Mouse (Mus musculus): ENCODE measurements around the gene Itgax. TPM values are rescaled to one million over a fixed set of nuclear protein-coding genes. Genes with fewer than 3 reads are reported as not detected.
"Not testable (repeated sequence)": the region's sequence is repeated elsewhere in the genome, so short reads cannot be mapped to it uniquely, and the experiment has no call there.

The Itgax gene
- polyA plus RNA-seq, 1 experiment from 2014 or later = 0.10 TPM

DNA sequence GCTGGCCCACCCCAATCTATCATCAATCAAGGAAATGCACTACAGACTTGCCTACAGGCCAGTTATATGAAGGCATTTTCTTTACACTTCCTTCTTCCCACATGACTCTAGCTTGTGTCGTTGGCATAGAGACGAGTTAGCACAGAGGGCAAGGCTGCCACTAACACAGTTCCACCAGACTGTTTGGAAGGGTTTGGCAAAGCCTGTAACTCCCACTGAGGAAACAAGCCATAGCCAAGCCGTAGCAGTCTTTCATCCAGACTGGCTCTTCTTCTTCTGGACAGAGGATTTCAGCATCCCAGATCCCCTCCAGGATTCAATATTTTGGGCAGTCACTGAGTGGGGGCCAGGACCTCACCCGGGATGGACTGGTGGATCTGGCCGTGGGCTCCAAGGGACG is 10.3 kb downstream of the Itgax start:
- Histone ChIP-seq H3K4me2 (ENCODE audit: low read depth, low read length) (no peak overlapping the region), H3K9ac (ENCODE audit: low read depth, low read length) (no peak overlapping the region), H3K36me3 (ENCODE audit: control insufficient read depth, insufficient read depth, low read length) (no peaks in the 10 kb centered on the region), H3K27me3 (replicated peaks; ENCODE audit: control insufficient read depth, insufficient read depth, low read length) (no peaks in the 10 kb centered on the region), H3K27ac (replicated peaks; ENCODE audit: low read depth, low read length) (no peak overlapping the region), H3K4me1 (ENCODE audit: control insufficient read depth, insufficient read depth, low read length) (no peaks in the 10 kb centered on the region), H3K4me3 (ENCODE audit: low read depth, low read length) (no peak overlapping the region), H3K9me3 (ENCODE audit: control insufficient read depth, low read length) (no peaks in the 10 kb centered on the region)
- 86% methylated on average over 6 of the region's 6 CpGs for WGBS
- DNase-seq (ENCODE audit: low spot score) (no peak), ATAC-seq (ENCODE audit: low read depth) (no peak)

DNA sequence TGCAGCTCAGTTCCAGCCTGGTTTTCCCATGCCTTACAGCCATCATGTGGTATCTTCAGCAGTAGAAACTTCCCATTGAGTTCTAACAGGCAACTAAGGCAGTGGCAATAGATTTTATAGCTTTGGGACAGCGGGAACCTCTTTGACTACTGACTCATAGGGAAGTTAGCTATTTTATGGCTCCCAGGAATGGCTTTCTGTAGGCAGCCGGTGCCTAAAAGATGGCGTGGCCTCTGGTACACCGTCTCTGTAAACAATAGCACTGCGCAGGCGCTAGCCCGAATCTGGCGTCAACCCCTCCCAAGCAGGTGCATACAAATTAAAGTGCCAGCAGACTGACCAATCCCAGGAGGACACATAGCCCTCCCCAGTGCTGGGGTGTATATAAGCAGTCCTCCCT is 21.6 kb downstream of the Itgax start:
- ATAC-seq (ENCODE audit: low read depth) = no peak

DNA sequence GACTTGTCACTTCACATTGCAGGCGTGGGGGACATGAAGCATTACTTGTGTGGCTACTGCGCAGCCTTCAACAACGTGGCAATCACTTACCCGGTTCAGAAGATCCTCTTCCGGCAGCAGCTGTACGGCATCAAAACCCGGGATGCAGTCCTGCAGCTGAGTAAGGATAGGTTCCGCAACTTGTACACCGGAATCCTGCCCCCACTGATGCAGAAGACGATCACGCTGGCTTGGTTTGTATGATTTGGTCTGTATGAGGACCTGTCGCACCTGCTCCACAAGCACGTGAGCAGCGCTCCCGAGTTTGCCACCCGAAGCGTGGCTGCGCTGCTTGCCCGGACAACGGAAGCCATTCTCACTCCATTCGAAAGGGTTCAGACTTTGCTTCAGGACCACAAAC is 24.7 kb downstream of the Itgax start, which contains the start of gene Itgad:
Itgad (plus strand) TSS at position 301 of the 400 bp plus-strand sequence.
- H3K4me1 ChIP-seq (ENCODE audit: control insufficient read depth, insufficient read depth, low read length) = no peaks in the 10 kb centered on the region
- DNase-seq (ENCODE audit: low spot score) (no peak), ATAC-seq (ENCODE audit: low read depth) (no peak)
- no peak within 1 kb of the TSS for H3K4me2 ChIP-seq (ENCODE audit: low read depth, low read length)
- H3K27ac ChIP-seq (replicated peaks; ENCODE audit: low read depth, low read length) = no peak within 1 kb of the TSS
- H3K9ac ChIP-seq (ENCODE audit: low read depth, low read length) = no peak within 1 kb of the TSS
- no peaks in the 10 kb centered on the region for H3K27me3 ChIP-seq (replicated peaks; ENCODE audit: control insufficient read depth, insufficient read depth, low read length)
- no peaks in the 10 kb centered on the region for H3K9me3 ChIP-seq (ENCODE audit: control insufficient read depth, low read length)
- WGBS = 92% methylated on average over 21 of the region's 21 CpGs
- no peaks in the 10 kb centered on the region for H3K36me3 ChIP-seq (ENCODE audit: control insufficient read depth, insufficient read depth, low read length)
- no peak within 1 kb of the TSS for H3K4me3 ChIP-seq (ENCODE audit: low read depth, low read length)

More for the DNA sequence above, 21.6 kb downstream of the Itgax start:
- Histone ChIP-seq H3K4me3 (ENCODE audit: low read depth, low read length) (no peak overlapping the region), H3K27ac (replicated peaks; ENCODE audit: low read depth, low read length) (no peak overlapping the region), H3K27me3 (replicated peaks; ENCODE audit: control insufficient read depth, insufficient read depth, low read length) (no peaks in the 10 kb centered on the region), H3K9me3 (ENCODE audit: control insufficient read depth, low read length) (no peaks in the 10 kb centered on the region), H3K4me1 (ENCODE audit: control insufficient read depth, insufficient read depth, low read length) (no peaks in the 10 kb centered on the region), H3K36me3 (ENCODE audit: control insufficient read depth, insufficient read depth, low read length) (no peaks in the 10 kb centered on the region), H3K9ac (ENCODE audit: low read depth, low read length) (no peak overlapping the region), H3K4me2 (ENCODE audit: low read depth, low read length) (no peak overlapping the region)
- WGBS = 89% methylated on average over 8 of the region's 8 CpGs
- no peak for DNase-seq (ENCODE audit: low spot score)

DNA sequence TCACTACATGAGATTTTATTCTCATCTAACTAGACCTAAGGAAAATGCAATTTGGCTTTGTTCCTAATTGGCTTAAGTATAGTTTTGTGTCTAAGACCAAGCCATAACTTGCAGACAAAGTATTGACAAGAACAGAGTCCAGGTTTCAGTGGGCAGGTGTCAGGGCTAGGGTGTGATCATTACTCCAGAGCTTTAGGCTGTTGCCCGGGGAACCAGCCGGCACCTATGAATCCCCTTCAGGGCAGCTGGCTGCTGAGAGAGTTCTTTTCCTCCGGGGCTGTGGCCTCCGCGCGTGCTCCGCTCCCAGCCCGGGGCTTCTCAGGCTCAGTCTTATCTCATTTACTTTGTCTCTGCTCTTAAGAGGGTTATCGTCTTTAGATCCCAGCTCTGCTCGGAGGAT is 25.6 kb downstream of the Itgax start:
- no peak overlapping the region for H3K4me3 ChIP-seq (ENCODE audit: low read depth, low read length)
- 75% methylated on average over 10 of the region's 10 CpGs for WGBS
- no peak overlapping the region for H3K9ac ChIP-seq (ENCODE audit: low read depth, low read length)
- no peak for ATAC-seq (ENCODE audit: low read depth)
- H3K4me1 ChIP-seq (ENCODE audit: control insufficient read depth, insufficient read depth, low read length) = no peaks in the 10 kb centered on the region
- no peaks in the 10 kb centered on the region for H3K27me3 ChIP-seq (replicated peaks; ENCODE audit: control insufficient read depth, insufficient read depth, low read length)
- no peak overlapping the region for H3K4me2 ChIP-seq (ENCODE audit: low read depth, low read length)
- no peak for DNase-seq (ENCODE audit: low spot score)
- H3K27ac ChIP-seq (replicated peaks; ENCODE audit: low read depth, low read length) = no peak overlapping the region
- H3K9me3 ChIP-seq (ENCODE audit: control insufficient read depth, low read length) = no peaks in the 10 kb centered on the region
- H3K36me3 ChIP-seq (ENCODE audit: control insufficient read depth, insufficient read depth, low read length) = no peaks in the 10 kb centered on the region

DNA sequence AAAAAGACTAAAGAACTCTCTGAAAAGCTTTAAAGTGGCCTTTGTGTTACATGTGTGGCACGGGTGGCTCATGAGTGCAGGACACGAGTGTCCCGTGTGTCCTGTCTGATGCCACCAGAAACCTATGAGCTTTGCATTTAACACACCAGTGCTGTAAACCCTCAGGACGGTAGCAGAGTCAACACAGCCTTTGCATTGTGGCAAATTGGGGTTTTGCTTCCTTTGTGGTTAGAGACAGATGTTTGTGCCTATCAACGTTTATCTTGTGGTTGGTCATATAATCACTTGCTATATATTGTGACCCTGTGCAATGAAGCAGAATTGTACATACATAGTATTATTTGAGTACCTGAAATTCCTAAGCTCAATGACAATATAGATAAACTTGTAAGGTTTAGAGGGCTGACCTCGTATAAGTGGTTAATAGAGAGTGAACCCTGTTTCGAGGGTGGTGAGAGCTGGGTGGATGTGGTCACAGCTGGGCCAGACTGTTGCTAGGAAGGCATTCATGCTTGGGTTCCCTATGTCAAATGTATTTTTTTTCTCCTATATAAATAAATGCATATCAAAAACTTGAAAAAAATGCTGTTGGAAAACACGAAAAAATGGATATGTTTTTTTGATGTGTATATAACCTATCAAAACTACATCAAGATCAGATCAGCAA is 29.5 kb downstream of the Itgax start:
- not testable (repeated sequence) for ATAC-seq (ENCODE audit: low read depth); H3K27me3 ChIP-seq (replicated peaks; ENCODE audit: control insufficient read depth, insufficient read depth, low read length)
- WGBS = 76% methylated on average over 7 of the region's 8 CpGs

DNA sequence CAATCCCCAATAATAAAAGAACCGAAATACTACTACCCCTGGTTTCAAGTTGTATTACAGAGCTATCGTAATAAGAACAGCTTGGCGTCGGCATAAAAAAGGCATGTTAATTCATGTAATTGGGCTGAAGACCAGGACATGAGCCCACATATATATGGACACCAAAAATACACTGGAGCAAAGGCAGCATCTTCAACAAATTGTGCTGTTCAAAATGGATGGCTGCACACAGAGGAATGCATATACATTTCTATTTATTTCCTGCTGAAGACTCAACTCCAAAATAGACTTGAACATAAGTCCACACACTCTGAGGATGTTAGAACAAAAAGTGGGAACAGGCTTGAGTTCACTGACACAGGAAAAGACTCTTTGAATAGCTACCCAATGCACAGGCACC is 34.7 kb downstream of the Itgax start:
- 91% methylated on average over 4 of the region's 4 CpGs for WGBS

More for the DNA sequence above, 29.5 kb downstream of the Itgax start:
- H3K27ac ChIP-seq (replicated peaks; ENCODE audit: low read depth, low read length); H3K4me2 ChIP-seq (ENCODE audit: low read depth, low read length); DNase-seq (ENCODE audit: low spot score); H3K36me3 ChIP-seq (ENCODE audit: control insufficient read depth, insufficient read depth, low read length); H3K9ac ChIP-seq (ENCODE audit: low read depth, low read length); H3K4me3 ChIP-seq (ENCODE audit: low read depth, low read length); H3K4me1 ChIP-seq (ENCODE audit: control insufficient read depth, insufficient read depth, low read length); H3K9me3 ChIP-seq (ENCODE audit: control insufficient read depth, low read length): not testable (repeated sequence)

DNA sequence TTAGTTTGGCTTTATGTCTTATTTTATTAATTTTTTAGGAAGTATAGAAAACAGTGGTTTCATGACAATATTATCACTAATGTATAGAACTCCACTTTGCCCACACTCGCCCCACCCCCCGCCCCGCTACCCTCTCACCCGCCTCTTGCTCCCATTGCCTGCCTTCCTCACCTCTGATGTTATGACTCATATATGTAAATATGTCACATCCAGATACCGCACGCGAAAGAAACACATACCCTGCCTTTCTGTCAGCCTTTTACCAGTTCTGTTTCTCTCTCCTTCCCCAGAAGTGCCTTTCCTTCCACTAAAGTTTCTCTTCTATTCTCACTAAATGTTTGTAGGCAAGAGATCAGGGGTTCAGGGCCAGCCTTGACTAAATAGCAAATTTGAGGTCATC is 37.0 kb downstream of the Itgax start:
- no peak overlapping the region for H3K4me3 ChIP-seq (ENCODE audit: low read depth, low read length)
- DNase-seq (ENCODE audit: low spot score) (no peak), ATAC-seq (ENCODE audit: low read depth) (no peak)
- no peak overlapping the region for H3K4me2 ChIP-seq (ENCODE audit: low read depth, low read length)
- no peak overlapping the region for H3K27ac ChIP-seq (replicated peaks; ENCODE audit: low read depth, low read length)
- 88% methylated on average over 7 of the region's 7 CpGs for WGBS
- H3K36me3 ChIP-seq (ENCODE audit: control insufficient read depth, insufficient read depth, low read length) = no peaks in the 10 kb centered on the region
- H3K27me3 ChIP-seq (replicated peaks; ENCODE audit: control insufficient read depth, insufficient read depth, low read length) = no peaks in the 10 kb centered on the region
- no peaks in the 10 kb centered on the region for H3K4me1 ChIP-seq (ENCODE audit: control insufficient read depth, insufficient read depth, low read length)
- no peak overlapping the region for H3K9ac ChIP-seq (ENCODE audit: low read depth, low read length)
- no peaks in the 10 kb centered on the region for H3K9me3 ChIP-seq (ENCODE audit: control insufficient read depth, low read length)

More for the DNA sequence above, 34.7 kb downstream of the Itgax start:
- H3K27ac ChIP-seq (replicated peaks; ENCODE audit: low read depth, low read length) = no peak overlapping the region
- H3K9me3 ChIP-seq (ENCODE audit: control insufficient read depth, low read length) = no peaks in the 10 kb centered on the region
- DNase-seq (ENCODE audit: low spot score) = no peak
- H3K27me3 ChIP-seq (replicated peaks; ENCODE audit: control insufficient read depth, insufficient read depth, low read length) = no peaks in the 10 kb centered on the region
- no peak overlapping the region for H3K9ac ChIP-seq (ENCODE audit: low read depth, low read length)
- H3K4me2 ChIP-seq (ENCODE audit: low read depth, low read length) = no peak overlapping the region
- no peak for ATAC-seq (ENCODE audit: low read depth)
- H3K36me3 ChIP-seq (ENCODE audit: control insufficient read depth, insufficient read depth, low read length) = no peaks in the 10 kb centered on the region
- H3K4me3 ChIP-seq (ENCODE audit: low read depth, low read length) = no peak overlapping the region
- no peaks in the 10 kb centered on the region for H3K4me1 ChIP-seq (ENCODE audit: control insufficient read depth, insufficient read depth, low read length)

DNA sequence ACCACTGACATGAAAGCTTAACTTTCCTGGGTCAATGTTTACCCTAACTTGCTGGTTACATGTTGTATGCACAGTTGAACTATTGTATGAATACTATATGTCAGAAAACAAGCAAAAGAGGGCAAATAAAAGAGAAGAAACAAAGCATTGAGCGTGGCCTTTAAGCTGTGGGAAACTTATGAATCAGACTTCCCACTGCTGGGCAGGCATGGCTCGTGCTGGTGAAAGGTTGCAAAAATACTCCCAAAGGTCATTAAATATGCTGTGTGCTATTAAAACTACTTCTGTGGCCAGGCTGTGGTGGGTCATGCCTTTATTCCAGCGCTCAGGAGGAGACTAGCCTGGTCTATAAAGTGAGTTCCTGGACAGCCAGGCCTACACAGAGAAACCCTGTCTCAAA is 40.6 kb downstream of the Itgax start:
- no peak for ATAC-seq (ENCODE audit: low read depth)
- no peak for DNase-seq (ENCODE audit: low spot score)
- Histone ChIP-seq H3K4me3 (ENCODE audit: low read depth, low read length) (no peak overlapping the region), H3K36me3 (ENCODE audit: control insufficient read depth, insufficient read depth, low read length) (no peaks in the 10 kb centered on the region), H3K9me3 (ENCODE audit: control insufficient read depth, low read length) (no peaks in the 10 kb centered on the region), H3K27me3 (replicated peaks; ENCODE audit: control insufficient read depth, insufficient read depth, low read length) (no peaks in the 10 kb centered on the region), H3K4me2 (ENCODE audit: low read depth, low read length) (no peak overlapping the region), H3K9ac (ENCODE audit: low read depth, low read length) (no peak overlapping the region), H3K27ac (replicated peaks; ENCODE audit: low read depth, low read length) (no peak overlapping the region), H3K4me1 (ENCODE audit: control insufficient read depth, insufficient read depth, low read length) (no peaks in the 10 kb centered on the region)
- 74% methylated on average over 3 of the region's 3 CpGs for whole genome bisulfite sequencing

DNA sequence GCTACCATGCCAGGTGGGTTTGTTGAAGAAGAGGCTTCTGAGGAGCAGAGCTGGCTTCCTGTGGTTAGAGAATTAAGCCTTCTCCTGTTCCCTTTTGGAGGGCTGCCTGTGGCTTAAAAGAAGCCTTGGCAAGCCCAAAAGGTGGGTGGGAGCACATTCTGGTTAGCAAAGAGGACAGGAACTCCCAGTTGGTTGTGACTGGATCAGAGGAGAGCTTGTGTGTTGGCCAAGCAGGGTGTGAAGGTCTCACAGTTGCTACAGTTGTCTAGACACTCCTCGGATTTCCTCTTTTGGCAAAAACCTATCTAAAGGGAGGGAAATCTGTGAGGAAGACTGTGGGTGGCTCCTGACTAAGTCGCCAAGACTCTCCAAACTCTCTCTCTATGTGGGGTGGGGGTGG is 49.0 kb downstream of the Itgax start:
- no peak overlapping the region for H3K4me2 ChIP-seq (ENCODE audit: low read depth, low read length)
- no peak for ATAC-seq (ENCODE audit: low read depth)
- H3K9me3 ChIP-seq (ENCODE audit: control insufficient read depth, low read length) = no peaks in the 10 kb centered on the region
- no peak overlapping the region for H3K4me3 ChIP-seq (ENCODE audit: low read depth, low read length)
- no peaks in the 10 kb centered on the region for H3K4me1 ChIP-seq (ENCODE audit: control insufficient read depth, insufficient read depth, low read length)
- H3K9ac ChIP-seq (ENCODE audit: low read depth, low read length) = no peak overlapping the region
- 69% methylated on average over 2 of the region's 2 CpGs for WGBS
- no peaks in the 10 kb centered on the region for H3K27me3 ChIP-seq (replicated peaks; ENCODE audit: control insufficient read depth, insufficient read depth, low read length)
- no peak overlapping the region for H3K27ac ChIP-seq (replicated peaks; ENCODE audit: low read depth, low read length)
- DNase-seq (ENCODE audit: low spot score) = peak; percentile 23
- no peaks in the 10 kb centered on the region for H3K36me3 ChIP-seq (ENCODE audit: control insufficient read depth, insufficient read depth, low read length)
